In the genomic region with DNA sequence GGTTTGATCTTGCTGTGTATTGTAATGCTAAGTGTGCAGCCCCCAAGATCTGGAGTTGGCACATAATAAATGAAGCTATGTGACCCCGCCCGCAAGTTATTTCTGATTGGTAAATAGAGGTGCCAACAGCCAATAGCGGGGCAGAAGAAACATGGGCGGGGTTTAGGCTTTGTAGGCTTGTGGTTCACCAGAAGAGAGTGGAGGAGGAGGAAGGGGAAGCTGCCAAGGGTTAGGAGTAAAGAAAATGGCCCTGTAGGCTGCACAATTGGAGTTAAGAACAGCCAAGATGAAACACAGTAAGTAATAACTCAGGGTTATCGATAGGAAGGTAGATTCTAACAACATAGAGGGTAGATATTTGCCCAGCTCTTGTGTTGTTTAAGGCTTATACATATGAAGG, we compare ENCODE assay signal across 37 mouse cellular contexts. TPM values are rescaled to one million over a fixed set of nuclear protein-coding genes. Genes with fewer than 3 reads are reported as not detected.
DNase-seq lines count a peak whose midpoint lies in the region; ATAC-seq and TF ChIP-seq lines count a peak whose summit lies in the region.
"Had no signal": no experiment of that assay in that cellular context is flagged by ENCODE, and none has a peak within 500 bp of the region (broad histone marks: within the 10 kb centered on the region; RNA-seq: fewer than 3 reads in every experiment).

No protein-coding gene starts in this region.

- peak; percentile 11 for DNase-seq in hindbrain, embryonic 11.5 days (ENCODE audit: low spot score)
- no peak for DNase-seq in hindbrain, embryonic 14.5 days (ENCODE audit: low spot score)
- peak; percentile 92 for DNase-seq in MEL (ENCODE audit: low read depth, low spot score)
- DNase-seq in adrenal gland, postnatal 36 days, result no peak
- DNase-seq in left cerebral cortex, adult 18-20 months (ENCODE audit: low spot score in 2 of 2), result no peak
- DNase-seq in embryo, embryonic 9.5 days (ENCODE audit: extremely low spot score), result no peak
- DNase-seq: adrenal gland, postnatal 25 days; cerebellum, adult 2 months; cerebellum, postnatal 14 days; gastrocnemius, postnatal 25 days; heart, adult 18-20 months; heart, postnatal 36 days; kidney, adult 2 months; kidney, postnatal 4 days; left cerebral cortex, postnatal 4 days; liver, embryonic 13.5 days; lung, adult 18-20 months; lung, postnatal 4 days; retina, postnatal 1 day; right cerebral cortex, postnatal 25 days; thymus, adult 18-20 months; thymus, postnatal 36 days had no signal

- TF ChIP-seq EP300 in MEL (IDR thresholded peaks at IDR 0.05; ENCODE audit: low read depth in 1 of 2, low read length in 2 of 2), result 0 out of 4 replicates have a peak, but pooled peaks of 1 of the 2 experiments have one; percentile 2

- H3K79me2 ChIP-seq in MEL (ENCODE audit: control insufficient read depth, insufficient read depth, low read length, poor library complexity), result peaks cover 6% of the 10 kb centered on the region; the same call in 1 of the 2 replicates

- H3K4me1 ChIP-seq in hindbrain, embryonic 11.5 days (replicated peaks; ENCODE audit: control insufficient read depth, insufficient read depth, low read length), result no peaks in the 10 kb centered on the region
- H3K4me1 ChIP-seq in hindbrain, embryonic 14.5 days (replicated peaks; ENCODE audit: control insufficient read depth, insufficient read depth, low read length), result no peaks in the 10 kb centered on the region
- peaks cover 0 to 13% of the 10 kb centered on the region in 2 experiments; a peak in 1 of 4 replicates for H3K4me1 ChIP-seq in MEL (ENCODE audit: control insufficient read depth in 1 of 2, insufficient read depth in 2 of 2, low read length in 2 of 2)
- H3K4me1 ChIP-seq: intestine, embryonic 15.5 days; midbrain, embryonic 15.5 days; stomach, embryonic 15.5 days had no signal

- no peaks in the 10 kb centered on the region for H3K27me3 ChIP-seq in hindbrain, embryonic 11.5 days (ENCODE audit: control insufficient read depth, insufficient read depth, low read length)
- H3K27me3 ChIP-seq in hindbrain, embryonic 14.5 days (ENCODE audit: control insufficient read depth, insufficient read depth, low read length), result no peaks in the 10 kb centered on the region
- H3K27me3 ChIP-seq in MEL (ENCODE audit: control insufficient read depth in 1 of 2, insufficient read depth in 2 of 2, low read length in 2 of 2), result no peaks in the 10 kb centered on the region
- H3K27me3 ChIP-seq: hindbrain, embryonic 15.5 days; intestine, embryonic 15.5 days; liver, embryonic 13.5 days; midbrain, embryonic 15.5 days; neural tube, embryonic 15.5 days; Patski; stomach, embryonic 15.5 days had no signal

- no peak overlapping the region for H3K27ac ChIP-seq in hindbrain, embryonic 11.5 days (ENCODE audit: low read depth, low read length)
- H3K27ac ChIP-seq in hindbrain, embryonic 14.5 days, result no peak overlapping the region
- peak overlapping the region; percentile 49; the same call in 1 of the 2 replicates for H3K27ac ChIP-seq in MEL (ENCODE audit: control insufficient read depth, low read depth, low read length)
- H3K27ac ChIP-seq: hindbrain, embryonic 15.5 days; intestine, embryonic 15.5 days; liver, embryonic 13.5 days; midbrain, embryonic 15.5 days; neural tube, embryonic 15.5 days; stomach, embryonic 15.5 days had no signal

- H3K9ac ChIP-seq in hindbrain, embryonic 11.5 days (ENCODE audit: low read depth, low read length), result no peak overlapping the region
- no peak overlapping the region for H3K9ac ChIP-seq in hindbrain, embryonic 14.5 days
- peak overlapping the region; percentile 56 for H3K9ac ChIP-seq in MEL (ENCODE audit: control insufficient read depth, low read depth, low read length, poor library complexity, severe bottlenecking)
- H3K9ac ChIP-seq: hindbrain, embryonic 15.5 days; intestine, embryonic 15.5 days; liver, embryonic 13.5 days; midbrain, embryonic 15.5 days; neural tube, embryonic 15.5 days; stomach, embryonic 15.5 days had no signal

- WGBS in hindbrain, embryonic 11.5 days, result 75% methylated on average over 5 of the region's 5 CpGs
- WGBS in hindbrain, embryonic 14.5 days, result 82% methylated on average over 5 of the region's 5 CpGs

- no peak for TF ChIP-seq RAD21 in MEL (IDR thresholded peaks at IDR 0.05; ENCODE audit: low read depth, low read length)

- TF ChIP-seq CTCF in MEL (IDR thresholded peaks at IDR 0.05 in 2 of 3, conservative IDR thresholded peaks at IDR 0.05 in 1 of 3; ENCODE audit: control insufficient read depth in 1 of 3, insufficient read depth in 1 of 3, low read depth in 2 of 3, low read length in 3 of 3, poor library complexity in 1 of 3, severe bottlenecking in 1 of 3), result no peak

- H3K4me2 ChIP-seq in hindbrain, embryonic 11.5 days (replicated peaks; ENCODE audit: low read depth, low read length), result no peak overlapping the region
- H3K4me2 ChIP-seq in hindbrain, embryonic 14.5 days (replicated peaks), result no peak overlapping the region
- H3K4me2 ChIP-seq: heart, embryonic 11.5 days; hindbrain, embryonic 15.5 days; intestine, embryonic 15.5 days; liver, embryonic 13.5 days; midbrain, embryonic 15.5 days; neural tube, embryonic 15.5 days; stomach, embryonic 15.5 days had no signal

- H3K9me3 ChIP-seq in hindbrain, embryonic 11.5 days (ENCODE audit: control insufficient read depth, low read length), result no peaks in the 10 kb centered on the region
- H3K9me3 ChIP-seq in hindbrain, embryonic 14.5 days (ENCODE audit: control insufficient read depth, low read length), result no peaks in the 10 kb centered on the region
- H3K9me3 ChIP-seq in MEL (replicated peaks; ENCODE audit: insufficient read depth, low read length), result no peaks in the 10 kb centered on the region
- H3K9me3 ChIP-seq: hindbrain, embryonic 15.5 days; intestine, embryonic 15.5 days; liver, embryonic 13.5 days; midbrain, embryonic 15.5 days; neural tube, embryonic 15.5 days; stomach, embryonic 15.5 days had no signal

- H3K4me3 ChIP-seq in hindbrain, embryonic 11.5 days (ENCODE audit: low read depth, low read length), result no peak overlapping the region
- no peak overlapping the region for H3K4me3 ChIP-seq in hindbrain, embryonic 14.5 days (replicated peaks; ENCODE audit: low read length)
- H3K4me3 ChIP-seq in MEL (ENCODE audit: control insufficient read depth in 1 of 2, insufficient read depth in 1 of 2, low read depth in 2 of 2, low read length in 2 of 2), result peak overlapping the region; percentile 7 to 90; a peak in 3 of 4 replicates
- H3K4me3 ChIP-seq: hindbrain, embryonic 15.5 days; intestine, embryonic 15.5 days; liver, embryonic 13.5 days; midbrain, embryonic 15.5 days; neural tube, embryonic 15.5 days; stomach, embryonic 15.5 days had no signal

- H3K36me3 ChIP-seq in hindbrain, embryonic 11.5 days (ENCODE audit: control insufficient read depth, insufficient read depth, low read length), result no peaks in the 10 kb centered on the region
- H3K36me3 ChIP-seq in hindbrain, embryonic 14.5 days (replicated peaks; ENCODE audit: control insufficient read depth, insufficient read depth), result no peaks in the 10 kb centered on the region
- H3K36me3 ChIP-seq in MEL (ENCODE audit: control insufficient read depth in 1 of 2, insufficient read depth in 2 of 2, low read length in 2 of 2), result no peaks in the 10 kb centered on the region; a peak in 1 of 4 replicates
- H3K36me3 ChIP-seq: G1E; hindbrain, embryonic 15.5 days; intestine, embryonic 15.5 days; liver, embryonic 13.5 days; midbrain, embryonic 15.5 days; neural tube, embryonic 15.5 days; stomach, embryonic 15.5 days had no signal

- ATAC-seq in hindbrain, embryonic 11.5 days (ENCODE audit: low FRiP score), result no peak
- no peak for ATAC-seq in hindbrain, embryonic 14.5 days (ENCODE audit: low FRiP score)
- ATAC-seq in hematopoietic stem cell, adult 5-6 weeks (replicated peaks in 1 of 2; ENCODE audit: insufficient read depth in 1 of 2, low FRiP score in 2 of 2, low TSS enrichment in 1 of 2, low read depth in 1 of 2, poor library complexity in 2 of 2, severe bottlenecking in 2 of 2), result peak; percentile 33 to 40; a peak in 1 of 4 replicates
- ATAC-seq: intestine, embryonic 15.5 days; lung, postnatal 0 days; midbrain, embryonic 15.5 days; Patski had no signal

- peak in 1 of 2 experiments; percentile 78; a peak in 2 of 4 replicates for TF ChIP-seq POLR2A in MEL (IDR thresholded peaks at IDR 0.05; ENCODE audit: control insufficient read depth in 1 of 2, insufficient read depth in 1 of 2, low read depth in 1 of 2, low read length in 2 of 2, poor library complexity in 1 of 2)

TF ChIP-seq in MEL, 35 proteins besides CTCF, POLR2A, EP300 and RAD21 (continues in another document):
- TF ChIP-seq GATA1 (IDR thresholded peaks at IDR 0.05; ENCODE audit: low read depth, low read length), result no peak
- peak; percentile 33; the same call in 1 of the 2 replicates for TF ChIP-seq MXI1 (IDR thresholded peaks at IDR 0.05; ENCODE audit: low read depth, low read length)
- no peak for TF ChIP-seq UBTF (IDR thresholded peaks at IDR 0.05; ENCODE audit: borderline replicate concordance, insufficient read depth, low read depth, low read length)
- 0 out of 2 replicates have a peak, but pooled peaks have one; percentile 11 for TF ChIP-seq ETS1 (IDR thresholded peaks at IDR 0.05; ENCODE audit: low read depth, low read length)
- TF ChIP-seq TBP (IDR thresholded peaks at IDR 0.05; ENCODE audit: low read depth, low read length), result peak; percentile 88
- no peak for TF ChIP-seq JUND (IDR thresholded peaks at IDR 0.05; ENCODE audit: low read depth, low read length)
- TF ChIP-seq NELFE (IDR thresholded peaks at IDR 0.05; ENCODE audit: low read depth, low read length), result peak; percentile 71
- no peak for TF ChIP-seq NRF1 (IDR thresholded peaks at IDR 0.05; ENCODE audit: insufficient read depth, low read depth, low read length, poor library complexity, severe bottlenecking)

RNA-seq across cellular contexts. Expression of gene 5830473C10Rik, which starts 25.6 kb away (rescaled TPM):
- not detected in 2 replicates for polyA plus RNA-seq in hindbrain, embryonic 11.5 days (2014; fragmentation: Nextera tagmentation; extraction: Ambion mirVana)
- 0.08 TPM in 1 of 2 replicates, not detected in the other for polyA plus RNA-seq in hindbrain, embryonic 14.5 days (2014; fragmentation: Nextera tagmentation; extraction: Ambion mirVana)
- 4.9 and 5.9 TPM in 2 replicates for total RNA-seq in MEL (2012; rRNA removed)
- polyA plus RNA-seq in MEL (2012; ENCODE audit: insufficient read depth in 1 of 2, insufficient read length in 2 of 2, low read depth in 1 of 2, low replicate concordance in 2 of 2, missing spikeins in 1 of 2), result 1 to 10 TPM in 1 of 2 experiments, not detected in 1; 9.3 TPM
- total RNA-seq in hematopoietic stem cell, adult 5-6 weeks (2017), result not detected in 2 replicates
- not detected for total RNA-seq in adrenal gland, postnatal 36 days (2021)
- total RNA-seq in left cerebral cortex, adult 18-20 months (2021), result under 1 TPM in 1 of 2 experiments, not detected in 1; 0.16 TPM
- total RNA-seq: adrenal gland, postnatal 25 days; G1E; gastrocnemius, adult 18-20 months; gastrocnemius, postnatal 25 days; heart, adult 18-20 months; heart, postnatal 36 days; layer of hippocampus, postnatal 25 days had no signal
- polyA plus RNA-seq: C2C12; cerebellum, adult 2 months; embryonic facial prominence, embryonic 11.5 days; G1E; heart, embryonic 11.5 days; heart, embryonic 16.5 days; hindbrain, embryonic 15.5 days; intestine, embryonic 15.5 days; lung, postnatal 0 days had no signal

RNA-seq across cellular contexts. Expression of gene Rassf6, which starts 53.9 kb away (rescaled TPM):
- polyA plus RNA-seq in hindbrain, embryonic 11.5 days (2014; fragmentation: Nextera tagmentation; extraction: Ambion mirVana), result 0.29 and 1.2 TPM in 2 replicates
- 1.9 and 2.0 TPM in 2 replicates for polyA plus RNA-seq in hindbrain, embryonic 14.5 days (2014; fragmentation: Nextera tagmentation; extraction: Ambion mirVana)
- not detected in 2 replicates for total RNA-seq in MEL (2012; rRNA removed)
- under 1 TPM in 1 of 2 experiments, not detected in 1; 0.39 TPM for polyA plus RNA-seq in MEL (2012; ENCODE audit: insufficient read depth in 1 of 2, insufficient read length in 2 of 2, low read depth in 1 of 2, low replicate concordance in 2 of 2, missing spikeins in 1 of 2)
- 2.0 and 5.3 TPM in 2 replicates for total RNA-seq in hematopoietic stem cell, adult 5-6 weeks (2017)
- 1 to 10 TPM; 1.5 to 2.8 TPM for total RNA-seq in adrenal gland, postnatal 36 days (2021)
- total RNA-seq in left cerebral cortex, adult 18-20 months (2021), result 1 to 10 TPM; 2.4 to 2.5 TPM
- total RNA-seq: G1E; gastrocnemius, adult 18-20 months; gastrocnemius, postnatal 25 days; heart, postnatal 36 days had no signal
- polyA plus RNA-seq: G1E had no signal

Comparison
In these comparisons a context has a peak if more than half of its experiments do, and no peak if none do; other contexts are left out.
1. DNase-seq: peak in hindbrain, embryonic 11.5 days (single experiment) and MEL (single experiment); none in hindbrain, embryonic 14.5 days (single experiment), adrenal gland, postnatal 36 days (0 of 2), left cerebral cortex, adult 18-20 months (0 of 2) and embryo, embryonic 9.5 days (single experiment).
2. ATAC-seq: peak in hematopoietic stem cell, adult 5-6 weeks (2 of 2); none in hindbrain, embryonic 11.5 days (single experiment) and hindbrain, embryonic 14.5 days (single experiment).
3. H3K4me3 ChIP-seq: peak in MEL (2 of 2); none in hindbrain, embryonic 11.5 days (single experiment) and hindbrain, embryonic 14.5 days (single experiment).